Mouse (Mus musculus): ENCODE results near the gene Ptprd. TPM values are rescaled to one million over a fixed set of nuclear protein-coding genes. Genes with fewer than 3 reads are reported as not detected.

The Ptprd gene
- polyA plus RNA-seq, 2 experiments, result 48.6 to 50.4 TPM

GRCm38 (mm10) chr4:76241542-76241941 lies 1970.2 kb downstream of the Ptprd start:
- H3K27ac ChIP-seq (replicated peaks; ENCODE audit: low read depth, low read length), result no peak overlapping the region
- no peaks in the 10 kb centered on the region for H3K4me1 ChIP-seq (ENCODE audit: control insufficient read depth, insufficient read depth, low read length)
- H3K4me3 ChIP-seq (replicated peaks; ENCODE audit: low read length), result no peak overlapping the region
- no peak for DNase-seq (ENCODE audit: low spot score)
- no peaks in the 10 kb centered on the region for H3K9me3 ChIP-seq (ENCODE audit: control insufficient read depth, low read length)
- no peak overlapping the region for H3K9ac ChIP-seq (ENCODE audit: low read depth, low read length, severe bottlenecking)
- no peak overlapping the region for H3K4me2 ChIP-seq (replicated peaks; ENCODE audit: low read depth, low read length, severe bottlenecking)
- TF ChIP-seq POLR2A (IDR thresholded peaks at IDR 0.05; ENCODE audit: borderline replicate concordance, extremely low read depth, insufficient read depth, insufficient read length), result no peak
- no peaks in the 10 kb centered on the region for H3K27me3 ChIP-seq (ENCODE audit: control insufficient read depth, insufficient read depth, low read length)
- no peaks in the 10 kb centered on the region for H3K36me3 ChIP-seq (ENCODE audit: control insufficient read depth, insufficient read depth, low read length)
- ATAC-seq (ENCODE audit: low FRiP score, low read depth), result no peak

GRCm38 (mm10) chr4:76241140-76241539 lies 1970.6 kb downstream of the Ptprd start:
- H3K4me1 ChIP-seq (ENCODE audit: control insufficient read depth, insufficient read depth, low read length), result no peaks in the 10 kb centered on the region
- no peak for DNase-seq (ENCODE audit: low spot score)
- no peaks in the 10 kb centered on the region for H3K36me3 ChIP-seq (ENCODE audit: control insufficient read depth, insufficient read depth, low read length)
- ATAC-seq (ENCODE audit: low FRiP score, low read depth), result no peak
- 51% methylated on average over 3 of the region's 3 CpGs for WGBS
- no peak overlapping the region for H3K4me2 ChIP-seq (replicated peaks; ENCODE audit: low read depth, low read length, severe bottlenecking)
- no peak for TF ChIP-seq POLR2A (IDR thresholded peaks at IDR 0.05; ENCODE audit: borderline replicate concordance, extremely low read depth, insufficient read depth, insufficient read length)
- no peak overlapping the region for H3K4me3 ChIP-seq (replicated peaks; ENCODE audit: low read length)
- H3K9me3 ChIP-seq (ENCODE audit: control insufficient read depth, low read length), result no peaks in the 10 kb centered on the region
- H3K27ac ChIP-seq (replicated peaks; ENCODE audit: low read depth, low read length), result no peak overlapping the region
- H3K27me3 ChIP-seq (ENCODE audit: control insufficient read depth, insufficient read depth, low read length), result no peaks in the 10 kb centered on the region
- H3K9ac ChIP-seq (ENCODE audit: low read depth, low read length, severe bottlenecking), result no peak overlapping the region

- ATAC-seq (ENCODE audit: low FRiP score, low read depth) (no peak), DNase-seq (ENCODE audit: low spot score) (no peak)
- Histone ChIP-seq H3K36me3 (ENCODE audit: control insufficient read depth, insufficient read depth, low read length) (no peaks in the 10 kb centered on the region), H3K4me2 (replicated peaks; ENCODE audit: low read depth, low read length, severe bottlenecking) (no peak overlapping the region), H3K4me3 (replicated peaks; ENCODE audit: low read length) (no peak overlapping the region), H3K4me1 (ENCODE audit: control insufficient read depth, insufficient read depth, low read length) (no peaks in the 10 kb centered on the region), H3K27ac (replicated peaks; ENCODE audit: low read depth, low read length) (no peak overlapping the region), H3K9ac (ENCODE audit: low read depth, low read length, severe bottlenecking) (no peak overlapping the region), H3K9me3 (ENCODE audit: control insufficient read depth, low read length) (no peaks in the 10 kb centered on the region), H3K27me3 (ENCODE audit: control insufficient read depth, insufficient read depth, low read length) (no peaks in the 10 kb centered on the region)
- 54% methylated on average over 5 of the region's 5 CpGs for WGBS
- no peak for TF ChIP-seq POLR2A (IDR thresholded peaks at IDR 0.05; ENCODE audit: borderline replicate concordance, extremely low read depth, insufficient read depth, insufficient read length)
Observed at GRCm38 (mm10) chr4:76239063-76239462, 1972.7 kb downstream of the Ptprd start.

GRCm38 (mm10) chr4:76238577-76238976 lies 1973.2 kb downstream of the Ptprd start:
- H3K36me3 ChIP-seq (ENCODE audit: control insufficient read depth, insufficient read depth, low read length), result no peaks in the 10 kb centered on the region
- ATAC-seq (ENCODE audit: low FRiP score, low read depth) (no peak), DNase-seq (ENCODE audit: low spot score) (no peak)
- H3K4me3 ChIP-seq (replicated peaks; ENCODE audit: low read length), result no peak overlapping the region
- no peak for TF ChIP-seq POLR2A (IDR thresholded peaks at IDR 0.05; ENCODE audit: borderline replicate concordance, extremely low read depth, insufficient read depth, insufficient read length)
- no peaks in the 10 kb centered on the region for H3K9me3 ChIP-seq (ENCODE audit: control insufficient read depth, low read length)
- H3K27me3 ChIP-seq (ENCODE audit: control insufficient read depth, insufficient read depth, low read length), result no peaks in the 10 kb centered on the region
- H3K4me1 ChIP-seq (ENCODE audit: control insufficient read depth, insufficient read depth, low read length), result no peaks in the 10 kb centered on the region
- 89% methylated on average over 5 of the region's 5 CpGs for WGBS
- H3K27ac ChIP-seq (replicated peaks; ENCODE audit: low read depth, low read length), result no peak overlapping the region
- H3K4me2 ChIP-seq (replicated peaks; ENCODE audit: low read depth, low read length, severe bottlenecking), result no peak overlapping the region
- no peak overlapping the region for H3K9ac ChIP-seq (ENCODE audit: low read depth, low read length, severe bottlenecking)

- H3K4me3 ChIP-seq (replicated peaks; ENCODE audit: low read length), result no peak overlapping the region
- no peaks in the 10 kb centered on the region for H3K27me3 ChIP-seq (ENCODE audit: control insufficient read depth, insufficient read depth, low read length)
- H3K4me2 ChIP-seq (replicated peaks; ENCODE audit: low read depth, low read length, severe bottlenecking), result no peak overlapping the region
- H3K9ac ChIP-seq (ENCODE audit: low read depth, low read length, severe bottlenecking), result no peak overlapping the region
- no peaks in the 10 kb centered on the region for H3K9me3 ChIP-seq (ENCODE audit: control insufficient read depth, low read length)
- ATAC-seq (ENCODE audit: low FRiP score, low read depth) (no peak), DNase-seq (ENCODE audit: low spot score) (no peak)
- no peaks in the 10 kb centered on the region for H3K4me1 ChIP-seq (ENCODE audit: control insufficient read depth, insufficient read depth, low read length)
- no peaks in the 10 kb centered on the region for H3K36me3 ChIP-seq (ENCODE audit: control insufficient read depth, insufficient read depth, low read length)
- H3K27ac ChIP-seq (replicated peaks; ENCODE audit: low read depth, low read length), result no peak overlapping the region
- no peak for TF ChIP-seq POLR2A (IDR thresholded peaks at IDR 0.05; ENCODE audit: borderline replicate concordance, extremely low read depth, insufficient read depth, insufficient read length)
- WGBS, result 88% methylated on average over 1 of the region's 1 CpGs
Observed at GRCm38 (mm10) chr4:76237827-76238226, 1973.9 kb downstream of the Ptprd start.

- H3K27ac ChIP-seq (replicated peaks; ENCODE audit: low read depth, low read length), result no peak overlapping the region
- H3K4me3 ChIP-seq (replicated peaks; ENCODE audit: low read length), result no peak overlapping the region
- no peaks in the 10 kb centered on the region for H3K9me3 ChIP-seq (ENCODE audit: control insufficient read depth, low read length)
- TF ChIP-seq POLR2A (IDR thresholded peaks at IDR 0.05; ENCODE audit: borderline replicate concordance, extremely low read depth, insufficient read depth, insufficient read length), result no peak
- 69% methylated on average over 3 of the region's 3 CpGs for whole genome bisulfite sequencing
- H3K27me3 ChIP-seq (ENCODE audit: control insufficient read depth, insufficient read depth, low read length), result no peaks in the 10 kb centered on the region
- H3K4me2 ChIP-seq (replicated peaks; ENCODE audit: low read depth, low read length, severe bottlenecking), result no peak overlapping the region
- H3K36me3 ChIP-seq (ENCODE audit: control insufficient read depth, insufficient read depth, low read length), result no peaks in the 10 kb centered on the region; the same call in 1 of the 2 replicates
- H3K9ac ChIP-seq (ENCODE audit: low read depth, low read length, severe bottlenecking), result no peak overlapping the region
- DNase-seq (ENCODE audit: low spot score) (no peak), ATAC-seq (ENCODE audit: low FRiP score, low read depth) (no peak)
- H3K4me1 ChIP-seq (ENCODE audit: control insufficient read depth, insufficient read depth, low read length), result no peaks in the 10 kb centered on the region
Observed at GRCm38 (mm10) chr4:76223720-76224119, 1988.0 kb downstream of the Ptprd start.
